Mouse (Mus musculus) intestine, postnatal 0 days (tissue): Measurements from ENCODE around the gene Tmem206. TPM values are rescaled to one million over a fixed set of nuclear protein-coding genes. Genes with fewer than 3 reads are reported as not detected.

Experiments used
- ATAC-seq: fragments of 200-750 bp; cut with Nextera tagmentation; 2 replicates; pipeline ENCODE4 v1.8.0; 2017; ENCODE audit warnings: mild to moderate bottlenecking, moderate TSS enrichment, moderate library complexity
- H3K27ac ChIP-seq: fragments of 300-500 bp; sonication (generic); 2 replicates; pipeline ENCODE4 v1.5.1; 2014; ENCODE audit warnings: mild to moderate bottlenecking, low read depth, low read length, moderate library complexity
- H3K27me3 ChIP-seq: fragments of 300-500 bp; sonication (generic); replicated peaks from 2 replicates; pipeline ENCODE4 v1.6.1; 2014; ENCODE audit warnings: low read length, mixed read lengths; ENCODE audit not compliant: control insufficient read depth, insufficient read depth
- H3K36me3 ChIP-seq: fragments of 300-500 bp; sonication (generic); 2 replicates; pipeline ENCODE4 v1.6.1; 2014; ENCODE audit warnings: mild to moderate bottlenecking, moderate library complexity; ENCODE audit not compliant: control insufficient read depth, insufficient read depth
- H3K4me1 ChIP-seq: fragments of 300-500 bp; sonication (generic); replicated peaks from 2 replicates; pipeline ENCODE4 v1.6.1; 2014; ENCODE audit warnings: antibody characterized with exemption, low read length, mixed read lengths; ENCODE audit not compliant: control insufficient read depth, insufficient read depth
- H3K4me2 ChIP-seq: fragments of 300-500 bp; sonication (generic); replicated peaks from 2 replicates; pipeline ENCODE4 v1.6.1; 2014; ENCODE audit warnings: low read depth, mild to moderate bottlenecking, moderate library complexity
- H3K4me3 ChIP-seq: fragments of 300-500 bp; sonication (generic); 2 replicates; pipeline ENCODE4 v1.5.1; 2014; ENCODE audit warnings: low read depth, low read length
- H3K9ac ChIP-seq: fragments of 300-500 bp; sonication (generic); 2 replicates; pipeline ENCODE4 v1.6.1; 2014; ENCODE audit warnings: mild to moderate bottlenecking, low read depth, low read length
- H3K9me3 ChIP-seq: fragments of 300-500 bp; sonication (generic); 2 replicates; pipeline ENCODE4 v1.6.1; 2016; ENCODE audit warnings: mixed run types; ENCODE audit not compliant: control insufficient read depth
- CTCF ChIP-seq: sonication (generic); IDR thresholded peaks from 2 replicates; pipeline ENCODE4 v1.5.1; 2016; ENCODE audit warnings: low read depth, mild to moderate bottlenecking, control low read depth, antibody characterized with exemption, moderate library complexity
- WGBS: fragments of 180-500 bp; shearing (Covaris S2); extraction: QIAGEN DNeasy Blood & Tissue Kit; methylation state at CpG from one replicate; pipeline ENCODE4 v1.1.7; 2014; 5-methylcytosine and 5-hydroxymethylcytosine counted together
- polyA plus RNA-seq: library from polyadenylated mRNA; unstranded; fragments of >200 nt; fragmentation: Nextera tagmentation; extraction: Ambion mirVana; gene quantifications from 2 replicates; pipeline ENCODE4 v1.2.1, GENCODE M21; 2015

Tmem206 gene
- polyA plus RNA-seq, 1 experiment from 2014 or later: 15.4 TPM

DNA sequence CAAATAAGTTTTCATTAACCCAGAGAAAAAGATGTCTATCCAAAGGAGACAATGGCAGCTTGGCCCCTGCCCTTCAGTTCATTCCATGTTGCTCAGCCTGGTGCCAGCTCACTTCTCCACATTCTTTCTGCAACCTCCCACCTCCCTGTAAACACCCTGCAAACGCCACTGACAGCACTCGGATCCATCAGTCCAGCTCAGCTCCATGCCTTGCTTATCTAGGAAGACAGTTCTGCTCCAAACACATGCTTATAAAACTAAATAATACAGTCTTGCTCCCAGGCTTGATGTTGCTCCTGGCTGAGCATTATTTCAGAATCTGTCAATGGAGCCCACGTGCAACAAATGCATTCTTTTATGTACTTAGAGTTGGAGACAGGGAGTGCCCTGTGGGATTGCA lies 29.9 kb upstream of the Tmem206 start:
- Histone ChIP-seq H3K4me3 (no peak overlapping the region), H3K9ac (no peak overlapping the region), H3K36me3 (no peaks in the 10 kb centered on the region), H3K9me3 (no peaks in the 10 kb centered on the region), H3K4me1 (no peaks in the 10 kb centered on the region), H3K27ac (no peak overlapping the region), H3K27me3 (no peaks in the 10 kb centered on the region), H3K4me2 (no peak overlapping the region)
- no peak for TF ChIP-seq CTCF
- no peak for ATAC-seq
- WGBS: 40% methylated on average over 3 of the region's 3 CpGs

DNA sequence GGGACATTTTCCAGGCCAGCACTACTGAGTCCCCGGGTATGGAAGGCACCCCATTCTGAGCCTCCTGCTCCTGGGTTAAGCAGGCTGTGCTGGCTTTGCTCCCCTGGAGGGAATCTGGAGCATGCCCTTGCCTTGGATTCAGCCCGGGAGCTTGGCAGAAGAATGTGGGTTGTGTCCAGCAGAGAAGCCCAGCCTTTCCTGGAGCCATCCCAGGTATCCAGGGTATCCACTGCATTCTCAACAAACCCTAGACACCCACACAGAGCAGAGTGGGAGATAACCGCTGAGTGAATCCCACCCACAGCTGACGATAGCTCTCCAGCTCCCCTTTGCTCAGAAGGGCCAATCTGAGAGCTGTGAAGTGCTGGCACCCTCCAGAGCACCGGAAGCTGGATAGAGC lies 29.3 kb upstream of the Tmem206 start:
- H3K27me3 ChIP-seq: no peaks in the 10 kb centered on the region
- H3K4me3 ChIP-seq: no peak overlapping the region
- no peaks in the 10 kb centered on the region for H3K9me3 ChIP-seq
- H3K4me1 ChIP-seq: no peaks in the 10 kb centered on the region
- no peak overlapping the region for H3K4me2 ChIP-seq
- H3K27ac ChIP-seq: no peak overlapping the region
- no peaks in the 10 kb centered on the region for H3K36me3 ChIP-seq
- H3K9ac ChIP-seq: no peak overlapping the region
- TF ChIP-seq CTCF: no peak
- no peak for ATAC-seq
- 59% methylated on average over 5 of the region's 5 CpGs for WGBS

DNA sequence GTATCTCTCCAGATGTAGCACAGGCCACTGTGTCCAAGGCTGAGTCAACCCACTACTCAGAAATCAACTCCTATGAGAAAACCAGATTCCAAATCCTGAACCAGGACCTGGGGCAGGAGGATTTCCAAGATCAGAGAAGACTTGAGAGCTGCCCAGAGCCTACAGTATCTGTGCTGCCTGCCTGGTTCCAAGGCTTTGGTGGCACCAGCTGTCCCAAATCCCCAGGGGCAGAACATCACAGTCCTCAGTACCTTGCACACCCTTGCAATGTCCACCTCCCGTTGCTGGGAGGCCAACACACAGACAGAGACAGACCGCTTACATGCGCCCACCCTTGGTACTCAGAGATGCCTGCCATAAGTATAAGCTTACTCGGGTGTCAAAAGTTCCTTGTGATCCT lies 27.4 kb upstream of the Tmem206 start:
- Histone ChIP-seq H3K4me1 (no peaks in the 10 kb centered on the region), H3K9me3 (no peaks in the 10 kb centered on the region), H3K27ac (no peak overlapping the region), H3K4me2 (no peak overlapping the region), H3K4me3 (no peak overlapping the region), H3K36me3 (no peaks in the 10 kb centered on the region), H3K9ac (no peak overlapping the region), H3K27me3 (no peaks in the 10 kb centered on the region)
- no peak for TF ChIP-seq CTCF
- ATAC-seq: no peak
- 93% methylated on average over 4 of the region's 4 CpGs for WGBS

DNA sequence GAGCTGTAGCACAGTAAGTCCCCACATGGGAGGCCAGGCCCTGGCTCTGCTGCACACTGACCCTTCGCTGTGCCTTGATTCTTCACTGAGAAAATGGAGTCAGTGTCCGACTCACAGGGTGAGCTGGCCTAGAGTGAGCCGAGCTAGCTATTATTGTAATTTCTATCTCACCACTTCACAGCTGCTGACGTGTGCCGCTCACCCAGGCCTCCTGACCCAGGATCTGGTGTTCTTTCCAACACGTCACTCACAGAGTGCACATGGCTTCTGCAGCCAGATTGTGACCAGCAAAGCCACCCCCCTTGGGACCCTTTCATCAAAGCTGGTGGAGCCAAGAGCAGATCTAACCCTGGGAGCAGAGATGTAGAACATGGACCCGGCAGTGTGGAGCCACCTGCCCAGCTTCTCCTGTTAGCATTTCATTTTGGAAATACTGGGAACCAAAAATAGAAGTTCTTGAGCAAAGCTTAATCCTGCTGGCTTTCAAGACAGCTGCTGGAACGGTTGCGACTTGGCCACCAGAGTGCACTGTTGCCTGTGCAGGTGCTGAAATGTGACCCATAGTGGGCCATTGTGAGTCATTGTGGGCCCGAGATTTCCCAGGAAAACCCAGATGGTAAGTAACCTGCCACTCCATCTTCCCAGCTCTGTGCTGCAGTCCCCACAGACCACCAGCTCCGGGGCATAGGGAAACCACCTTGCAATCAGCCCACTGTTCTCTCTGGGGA lies 26.3 kb upstream of the Tmem206 start:
- Histone ChIP-seq H3K9ac (no peak overlapping the region), H3K27me3 (no peaks in the 10 kb centered on the region), H3K4me3 (no peak overlapping the region), H3K36me3 (no peaks in the 10 kb centered on the region), H3K4me2 (no peak overlapping the region), H3K9me3 (no peaks in the 10 kb centered on the region), H3K4me1 (no peaks in the 10 kb centered on the region), H3K27ac (no peak overlapping the region)
- TF ChIP-seq CTCF: peak; percentile 83
- no peak for ATAC-seq
- 55% methylated on average over 11 of the region's 11 CpGs for WGBS

DNA sequence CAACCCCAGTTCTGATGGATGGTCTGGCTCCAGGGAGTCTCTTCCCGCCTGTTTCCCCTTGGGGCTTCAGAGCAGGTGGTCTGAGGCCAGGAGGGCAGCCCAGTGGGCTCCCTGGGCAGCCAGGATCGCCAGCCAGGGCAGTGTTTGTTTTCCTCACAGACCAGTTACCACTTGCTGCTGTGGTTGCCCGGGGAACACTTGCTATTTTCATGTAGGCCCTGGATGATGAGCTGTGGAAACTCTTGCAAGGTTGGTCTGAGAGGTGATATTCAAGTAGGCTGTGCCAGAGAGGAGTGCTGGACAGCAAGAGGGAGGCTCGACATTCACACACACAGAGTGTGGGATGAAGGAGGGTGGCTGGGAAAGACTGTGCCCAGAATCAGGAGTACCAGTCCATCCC lies 23.8 kb upstream of the Tmem206 start:
- H3K36me3 ChIP-seq: no peaks in the 10 kb centered on the region
- H3K27me3 ChIP-seq: no peaks in the 10 kb centered on the region
- no peaks in the 10 kb centered on the region for H3K4me1 ChIP-seq
- H3K9me3 ChIP-seq: no peaks in the 10 kb centered on the region
- no peak overlapping the region for H3K9ac ChIP-seq
- H3K4me2 ChIP-seq: no peak overlapping the region
- ATAC-seq: no peak
- no peak overlapping the region for H3K27ac ChIP-seq
- 59% methylated on average over 4 of the region's 4 CpGs for WGBS
- TF ChIP-seq CTCF: no peak
- no peak overlapping the region for H3K4me3 ChIP-seq

DNA sequence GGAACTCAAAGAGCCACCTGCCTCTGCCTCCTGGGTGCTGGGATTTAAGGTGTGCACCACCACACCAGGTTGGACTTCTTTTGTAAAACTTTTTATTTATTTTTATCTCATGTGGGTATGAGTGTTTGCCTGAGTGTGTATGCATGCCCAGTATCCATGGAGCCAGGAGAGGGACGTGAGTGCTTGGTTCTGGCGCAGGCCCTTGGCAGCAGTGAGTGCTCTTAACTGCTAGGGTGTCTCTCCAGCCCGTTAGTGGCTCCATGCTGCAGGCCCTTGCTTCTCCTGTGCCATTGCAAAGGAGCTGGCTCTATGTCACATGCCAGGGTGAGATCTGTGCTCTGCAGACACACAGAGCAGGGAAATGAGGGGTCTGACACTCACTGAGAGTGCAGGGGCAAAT lies 22.0 kb upstream of the Tmem206 start:
- Histone ChIP-seq H3K36me3 (peaks cover 5% of the 10 kb centered on the region; the same call in 1 of the 2 replicates), H3K9me3 (no peaks in the 10 kb centered on the region), H3K27ac (peak overlapping the region; percentile 46; the same call in 1 of the 2 replicates), H3K4me1 (no peaks in the 10 kb centered on the region), H3K4me2 (no peak overlapping the region), H3K9ac (no peak overlapping the region), H3K27me3 (no peaks in the 10 kb centered on the region), H3K4me3 (no peak overlapping the region)
- ATAC-seq: no peak
- TF ChIP-seq CTCF: no peak
- WGBS: 71% methylated on average over 3 of the region's 3 CpGs

DNA sequence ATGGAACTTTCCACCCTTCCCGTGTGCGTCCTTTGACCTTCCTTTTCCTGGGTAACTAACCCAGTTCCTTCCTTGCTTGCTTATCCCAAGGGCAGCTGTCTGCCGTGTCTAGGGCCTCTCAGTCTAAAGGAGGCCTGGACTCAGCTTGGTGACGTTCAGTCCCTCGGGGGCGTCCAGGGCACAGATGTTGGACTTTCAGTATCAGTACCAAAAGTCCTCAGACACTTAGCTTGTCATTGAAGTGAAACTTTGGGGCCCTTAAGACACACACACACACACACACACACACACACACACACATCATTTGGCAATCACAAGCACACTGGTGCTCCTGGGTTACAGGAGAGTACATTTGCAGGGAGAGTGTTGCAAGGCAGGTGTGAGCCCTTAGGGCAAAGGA lies 21.5 kb upstream of the Tmem206 start:
- Histone ChIP-seq H3K4me2 (no peak overlapping the region), H3K4me3 (no peak overlapping the region), H3K4me1 (no peaks in the 10 kb centered on the region), H3K27ac (peak overlapping the region; percentile 46; the same call in 1 of the 2 replicates), H3K36me3 (peaks cover 5% of the 10 kb centered on the region; the same call in 1 of the 2 replicates), H3K9ac (no peak overlapping the region), H3K27me3 (no peaks in the 10 kb centered on the region), H3K9me3 (no peaks in the 10 kb centered on the region)
- 55% methylated on average over 6 of the region's 6 CpGs for WGBS
- no peak for TF ChIP-seq CTCF
- ATAC-seq: peak; percentile 81
